Mouse (Mus musculus) gastrocnemius, adult 2 months (tissue): ENCODE measurements around the gene Amot. TPM values are rescaled to one million over a fixed set of nuclear protein-coding genes. Genes with fewer than 3 reads are reported as not detected.

ENCODE experiments used
- DNase-seq: peaks from one replicate; pipeline ENCODE4 v3.0.0; 2022
- H3K27ac ChIP-seq: fragments of 200-600 bp; 2 replicates; pipeline ENCODE4 v1.8.1; 2022; ENCODE audit warnings: mild to moderate bottlenecking
- H3K4me3 ChIP-seq: fragments of 200-600 bp; 2 replicates; pipeline ENCODE4 v1.8.1; 2022; ENCODE audit warnings: mild to moderate bottlenecking, moderate library complexity
- CTCF ChIP-seq: fragments of 200-600 bp; IDR thresholded peaks from 2 replicates; pipeline ENCODE4 v1.8.1; 2022; ENCODE audit warnings: antibody characterized with exemption, mild to moderate bottlenecking, moderate library complexity
- intact Hi-C: fragments of 180-260 bp; cut with DNase I; formaldehyde crosslinking; loops from one replicate; pipeline ENCODE4 v1.15.1; 2025
- total RNA-seq, 2 experiments: library from RNA; stranded (reverse); gene quantifications; 2 replicates each; pipeline ENCODE4 v1.2.3; 2021

Gene Amot
- total RNA-seq, 2 experiments from 2014 or later, result 82.8 to 116 TPM

DNA sequence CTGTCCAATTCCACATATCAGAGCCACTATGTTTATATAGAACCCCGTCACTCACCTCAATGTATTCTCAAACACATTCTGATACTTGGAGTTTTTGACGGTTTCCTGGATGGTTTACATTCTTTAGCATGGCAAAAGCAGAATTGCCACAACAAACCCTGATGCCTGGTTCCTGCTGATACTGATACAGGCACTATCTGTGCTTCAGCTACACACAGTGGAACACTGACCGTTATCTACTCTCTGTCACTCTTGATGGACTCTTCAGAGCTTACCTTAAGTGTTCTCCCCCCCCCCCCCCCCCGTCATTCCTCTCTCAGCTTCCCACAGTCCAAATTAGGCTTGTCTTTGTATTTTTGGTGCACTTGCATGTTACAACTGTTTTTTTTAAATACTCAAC is 98.9 kb downstream of the Amot start:
- no peak overlapping the region for H3K4me3 ChIP-seq
- TF ChIP-seq CTCF, result no peak
- intact Hi-C loops, result no loop called here
- no peak for DNase-seq
- H3K27ac ChIP-seq, result no peak overlapping the region

DNA sequence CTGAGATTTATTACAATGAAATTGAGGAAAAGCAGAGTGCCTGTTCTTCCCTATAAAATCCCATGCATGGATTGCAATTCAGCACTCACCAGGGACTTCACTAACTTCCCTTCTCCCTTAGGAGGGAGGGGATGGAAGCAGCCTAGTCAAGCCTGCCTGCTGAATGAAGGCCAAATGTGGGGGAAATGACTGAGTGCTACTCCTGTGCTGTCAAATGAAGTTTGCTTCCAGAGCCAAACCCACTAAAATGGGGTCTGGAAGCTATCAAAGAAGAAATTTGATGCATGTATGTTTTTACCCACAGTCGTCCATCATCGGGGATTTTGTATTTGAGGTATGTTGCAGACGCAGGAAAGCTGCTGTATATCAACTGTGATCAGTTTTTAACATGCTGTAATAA is 103.1 kb downstream of the Amot start:
- TF ChIP-seq CTCF, result no peak
- no peak for DNase-seq
- Histone ChIP-seq H3K27ac (no peak overlapping the region), H3K4me3 (no peak overlapping the region)
- intact Hi-C loops, result no loop called here

DNA sequence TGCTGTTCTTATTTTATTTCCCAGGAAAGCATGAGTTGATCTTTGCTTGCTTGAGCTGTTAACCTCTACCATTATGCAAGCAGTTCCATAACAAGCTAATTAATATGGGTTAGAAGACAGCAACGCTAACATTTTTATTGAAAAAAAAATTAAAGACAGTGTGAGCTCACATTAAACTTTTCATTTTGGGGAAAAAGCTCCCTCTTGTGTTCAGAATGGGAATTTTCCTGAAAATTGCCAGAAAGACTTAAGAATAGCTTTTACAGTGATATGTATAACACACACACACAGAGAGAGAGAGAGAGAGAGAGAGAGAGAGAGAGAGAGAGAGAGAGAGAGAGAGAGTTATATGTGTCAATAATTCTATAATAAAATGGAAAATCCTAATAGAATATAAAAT is 105.7 kb downstream of the Amot start:
- no peak for DNase-seq
- intact Hi-C loops, result no loop called here
- Histone ChIP-seq H3K27ac (no peak overlapping the region), H3K4me3 (no peak overlapping the region)
- peak; percentile 55 for TF ChIP-seq CTCF

Other genes starting within 250 kb of the Amot start
- under 1 TPM in 1 of 2 experiments, not detected in 1; 0.56 TPM for gene Lhfpl1, start 156.1 kb downstream of the Amot start, total RNA-seq